Mouse (Mus musculus) bone marrow macrophage, adult 2 months (primary cell): ENCODE results near the gene Pwwp2b.

Experiments
- CTCF ChIP-seq: IDR thresholded peaks from 2 replicates; pipeline ENCODE4 v1.5.1; 2012; ENCODE audit warnings: low read depth, mild to moderate bottlenecking, low read length, moderate library complexity
- POLR2A ChIP-seq: IDR thresholded peaks from 2 replicates; pipeline ENCODE4 v1.6.1; 2012; ENCODE audit warnings: mild to moderate bottlenecking, low read depth, low read length, borderline replicate concordance

DNA sequence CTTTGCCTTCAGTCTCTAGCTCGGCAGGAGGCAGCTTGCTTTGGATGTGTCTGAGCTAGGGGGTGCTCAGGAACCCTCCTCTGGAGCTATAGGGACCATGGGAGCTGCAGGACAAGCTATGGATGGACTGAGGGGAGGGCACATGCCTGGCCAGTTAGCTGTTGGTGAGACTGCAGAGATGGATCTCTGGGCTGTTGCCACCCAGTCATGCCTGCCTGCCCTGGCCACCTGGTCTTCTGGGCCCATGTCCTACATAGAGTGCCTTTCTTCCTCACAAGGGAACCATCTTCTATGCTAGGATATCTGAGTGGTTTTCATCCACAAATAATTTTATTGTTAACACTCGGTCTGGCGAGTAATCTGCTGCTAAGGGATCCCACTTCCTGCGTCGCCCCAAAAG is 28.8 kb upstream of the Pwwp2b start:
- TF ChIP-seq CTCF (no peak), POLR2A (no peak)
